Mouse (Mus musculus): Measurements from ENCODE around the gene B3gnt2.
A peak's percentile ranks its signal among the peaks of the same experiment; 100 is the strongest.

The B3gnt2 gene

GRCm38 (mm10) chr11:22860335-22861227, at the start of gene B3gnt2:
TSS of gene B3gnt2 (minus strand) at chr11:22860961.
- DNase-seq (ENCODE audit: low read depth, low spot score): no peak

GRCm38 (mm10) chr11:22906453-22906865, 45.7 kb upstream of the B3gnt2 start:
- DNase-seq (ENCODE audit: low read depth, low spot score): no peak

- no peak for DNase-seq (ENCODE audit: low read depth, low spot score)
These were observed 42.2 kb upstream of the B3gnt2 start for GRCm38 (mm10) chr11:22902923-22903322.

- no peak for DNase-seq (ENCODE audit: low read depth, low spot score)
These were observed 39.3 kb upstream of the B3gnt2 start for GRCm38 (mm10) chr11:22900041-22900440.

GRCm38 (mm10) chr11:22897642-22898041, 36.9 kb upstream of the B3gnt2 start:
- no peak for DNase-seq (ENCODE audit: low read depth, low spot score)

GRCm38 (mm10) chr11:22897127-22897526, 36.4 kb upstream of the B3gnt2 start:
- no peak for DNase-seq (ENCODE audit: low read depth, low spot score)

GRCm38 (mm10) chr11:22893075-22893474, 32.3 kb upstream of the B3gnt2 start:
- DNase-seq (ENCODE audit: low read depth, low spot score): no peak

GRCm38 (mm10) chr11:22892466-22892865, 31.7 kb upstream of the B3gnt2 start:
- DNase-seq (ENCODE audit: low read depth, low spot score): no peak

GRCm38 (mm10) chr11:22891876-22892275, 31.1 kb upstream of the B3gnt2 start:
- DNase-seq (ENCODE audit: low read depth, low spot score): peak; percentile 21

- no peak for DNase-seq (ENCODE audit: low read depth, low spot score)
These were observed 30.5 kb upstream of the B3gnt2 start for GRCm38 (mm10) chr11:22891242-22891641.

- DNase-seq (ENCODE audit: low read depth, low spot score): no peak
These were observed 28.5 kb upstream of the B3gnt2 start for GRCm38 (mm10) chr11:22889224-22889623.

- DNase-seq (ENCODE audit: low read depth, low spot score): no peak
These were observed 26.2 kb upstream of the B3gnt2 start for GRCm38 (mm10) chr11:22886991-22887390.

GRCm38 (mm10) chr11:22885350-22885749, 24.6 kb upstream of the B3gnt2 start:
- DNase-seq (ENCODE audit: low read depth, low spot score): no peak

GRCm38 (mm10) chr11:22883676-22884075, 22.9 kb upstream of the B3gnt2 start:
- DNase-seq (ENCODE audit: low read depth, low spot score): no peak

- no peak for DNase-seq (ENCODE audit: low read depth, low spot score)
These were observed 22.2 kb upstream of the B3gnt2 start for GRCm38 (mm10) chr11:22882926-22883325.

- no peak for DNase-seq (ENCODE audit: low read depth, low spot score)
These were observed 19.8 kb upstream of the B3gnt2 start for GRCm38 (mm10) chr11:22880383-22881172.

- no peak for DNase-seq (ENCODE audit: low read depth, low spot score)
These were observed 18.9 kb upstream of the B3gnt2 start for GRCm38 (mm10) chr11:22879645-22880044.

GRCm38 (mm10) chr11:22876680-22877330, 16.0 kb upstream of the B3gnt2 start:
- DNase-seq (ENCODE audit: low read depth, low spot score): no peak

GRCm38 (mm10) chr11:22875279-22875678, 14.5 kb upstream of the B3gnt2 start:
- no peak for DNase-seq (ENCODE audit: low read depth, low spot score)

- DNase-seq (ENCODE audit: low read depth, low spot score): no peak
These were observed 14.0 kb upstream of the B3gnt2 start for GRCm38 (mm10) chr11:22874747-22875146.

GRCm38 (mm10) chr11:22873383-22873782, 12.6 kb upstream of the B3gnt2 start:
- no peak for DNase-seq (ENCODE audit: low read depth, low spot score)

- no peak for DNase-seq (ENCODE audit: low read depth, low spot score)
These were observed 11.5 kb upstream of the B3gnt2 start for GRCm38 (mm10) chr11:22872307-22872680.
